8 mouse cellular contexts compared by ENCODE assay signal in genomic region chr9:58203516-58204447, GRCm38 (mm10). TPM values are rescaled to one million over a fixed set of nuclear protein-coding genes. Genes with fewer than 3 reads are reported as not detected.
DNase-seq lines count a peak whose midpoint lies in the region; ATAC-seq lines count a peak whose summit lies in the region.

Islr (minus strand) TSS chr9:58204306.
Islr2 (minus strand) TSS chr9:58204319.

- H3K27ac ChIP-seq in embryonic facial prominence, embryonic 10.5 days (replicated peaks), result peak within 1 kb of the TSS; percentile 11; the same call in 1 of the 2 replicates
- H3K27ac ChIP-seq in limb, embryonic 15.5 days, result no peak within 1 kb of the TSS
- peak within 1 kb of the TSS; percentile 86 for H3K27ac ChIP-seq in midbrain, embryonic 15.5 days
- no peak within 1 kb of the TSS for H3K27ac ChIP-seq in stomach, embryonic 15.5 days

- H3K9me3 ChIP-seq in embryonic facial prominence, embryonic 10.5 days, result no peaks in the 10 kb centered on the region
- no peaks in the 10 kb centered on the region for H3K9me3 ChIP-seq in limb, embryonic 15.5 days
- no peaks in the 10 kb centered on the region for H3K9me3 ChIP-seq in midbrain, embryonic 15.5 days
- H3K9me3 ChIP-seq in stomach, embryonic 15.5 days, result no peaks in the 10 kb centered on the region

- peaks cover 53% of the 10 kb centered on the region for H3K4me1 ChIP-seq in embryonic facial prominence, embryonic 10.5 days
- H3K4me1 ChIP-seq in limb, embryonic 15.5 days, result peaks cover 42% of the 10 kb centered on the region
- H3K4me1 ChIP-seq in midbrain, embryonic 15.5 days, result peaks cover 50% of the 10 kb centered on the region
- H3K4me1 ChIP-seq in stomach, embryonic 15.5 days, result peaks cover 37% of the 10 kb centered on the region

- WGBS in embryonic facial prominence, embryonic 10.5 days, result under 1% methylated on average over 42 of the region's 42 CpGs
- WGBS in limb, embryonic 15.5 days, result 3% methylated on average over 42 of the region's 42 CpGs
- WGBS in midbrain, embryonic 15.5 days, result 1% methylated on average over 42 of the region's 42 CpGs
- WGBS in stomach, embryonic 15.5 days, result 4% methylated on average over 42 of the region's 42 CpGs

- peak within 1 kb of the TSS; percentile 50 for H3K4me3 ChIP-seq in embryonic facial prominence, embryonic 10.5 days
- H3K4me3 ChIP-seq in limb, embryonic 15.5 days, result peak within 1 kb of the TSS; percentile 37
- H3K4me3 ChIP-seq in midbrain, embryonic 15.5 days, result peak within 1 kb of the TSS; percentile 42
- peak within 1 kb of the TSS; percentile 45 for H3K4me3 ChIP-seq in stomach, embryonic 15.5 days (replicated peaks)

- peak; percentile 33 to 47 for DNase-seq in urinary bladder, adult 18-20 months (ENCODE audit: low spot score in 2 of 2)
- no peak for DNase-seq in urinary bladder, adult 2 months (ENCODE audit: low spot score)
- DNase-seq in embryonic facial prominence, embryonic 10.5 days (ENCODE audit: low spot score), result peak; percentile 84
- DNase-seq in heart, adult 8-10 months (ENCODE audit: low spot score), result peak; percentile 66
- peak; percentile 76 for DNase-seq in kidney, adult 18-20 months

- no peaks in the 10 kb centered on the region for H3K36me3 ChIP-seq in embryonic facial prominence, embryonic 10.5 days (replicated peaks)
- no peaks in the 10 kb centered on the region for H3K36me3 ChIP-seq in limb, embryonic 15.5 days
- no peaks in the 10 kb centered on the region for H3K36me3 ChIP-seq in midbrain, embryonic 15.5 days (replicated peaks)
- H3K36me3 ChIP-seq in stomach, embryonic 15.5 days, result no peaks in the 10 kb centered on the region

- H3K4me2 ChIP-seq in limb, embryonic 15.5 days, result peak within 1 kb of the TSS; percentile 52
- peak within 1 kb of the TSS; percentile 67 for H3K4me2 ChIP-seq in midbrain, embryonic 15.5 days
- peak within 1 kb of the TSS; percentile 65 for H3K4me2 ChIP-seq in stomach, embryonic 15.5 days

- H3K27me3 ChIP-seq in embryonic facial prominence, embryonic 10.5 days (replicated peaks; ENCODE audit: low read depth, poor library complexity, severe bottlenecking), result peaks cover 86% of the 10 kb centered on the region
- H3K27me3 ChIP-seq in limb, embryonic 15.5 days, result peaks cover 59% of the 10 kb centered on the region
- H3K27me3 ChIP-seq in midbrain, embryonic 15.5 days (replicated peaks), result peaks cover 44% of the 10 kb centered on the region
- H3K27me3 ChIP-seq in stomach, embryonic 15.5 days (replicated peaks), result peaks cover 57% of the 10 kb centered on the region

- ATAC-seq in limb, embryonic 15.5 days (ENCODE audit: insufficient number of reproducible peaks, low FRiP score, low TSS enrichment, low read depth), result peak; percentile 50; the same call in 1 of the 2 replicates
- peak; percentile 71 for ATAC-seq in midbrain, embryonic 15.5 days (replicated peaks)
- peak; percentile 76 for ATAC-seq in stomach, embryonic 15.5 days (ENCODE audit: insufficient read depth, low FRiP score, low read depth)

- H3K9ac ChIP-seq in limb, embryonic 15.5 days, result no peak within 1 kb of the TSS
- H3K9ac ChIP-seq in midbrain, embryonic 15.5 days, result peak within 1 kb of the TSS; percentile 48
- no peak within 1 kb of the TSS for H3K9ac ChIP-seq in stomach, embryonic 15.5 days

RNA-seq across cellular contexts. Expression of gene Islr, which starts in this region (rescaled TPM):
- polyA plus RNA-seq in urinary bladder, adult 2 months (2012; rRNA removed), result 137 and 139 TPM in 2 replicates
- 13.8 and 18.2 TPM in 2 replicates for polyA plus RNA-seq in embryonic facial prominence, embryonic 10.5 days (2016; fragmentation: Nextera tagmentation; extraction: Ambion mirVana)
- total RNA-seq in heart, adult 8-10 months (2022), result 10 to 100 TPM; 18.0 to 21.1 (median 19.4) TPM
- 216 and 254 TPM in 2 replicates for polyA plus RNA-seq in limb, embryonic 15.5 days (2015; fragmentation: Nextera tagmentation; extraction: Ambion mirVana)
- 36.1 and 46.9 TPM in 2 replicates for polyA plus RNA-seq in midbrain, embryonic 15.5 days (2015; fragmentation: Nextera tagmentation; extraction: Ambion mirVana)
- polyA plus RNA-seq in stomach, embryonic 15.5 days (2015; fragmentation: Nextera tagmentation; extraction: Ambion mirVana), result 105 and 114 TPM in 2 replicates

RNA-seq across cellular contexts. Expression of gene Islr2, which starts in this region (rescaled TPM):
- 0.15 and 0.19 TPM in 2 replicates for polyA plus RNA-seq in urinary bladder, adult 2 months (2012; rRNA removed)
- polyA plus RNA-seq in embryonic facial prominence, embryonic 10.5 days (2016; fragmentation: Nextera tagmentation; extraction: Ambion mirVana), result 1.5 and 2.2 TPM in 2 replicates
- 1 to 10 TPM in 1 of 4 experiments, under 1 TPM in 3; 0.53 to 2.5 (median 0.73) TPM for total RNA-seq in heart, adult 8-10 months (2022)
- 0.55 and 1.5 TPM in 2 replicates for polyA plus RNA-seq in limb, embryonic 15.5 days (2015; fragmentation: Nextera tagmentation; extraction: Ambion mirVana)
- 44.4 and 55.1 TPM in 2 replicates for polyA plus RNA-seq in midbrain, embryonic 15.5 days (2015; fragmentation: Nextera tagmentation; extraction: Ambion mirVana)
- polyA plus RNA-seq in stomach, embryonic 15.5 days (2015; fragmentation: Nextera tagmentation; extraction: Ambion mirVana), result 1.5 and 1.7 TPM in 2 replicates

Comparison
In these comparisons a context has a peak if more than half of its experiments do, and no peak if none do; other contexts are left out.
1. RNA of gene Islr2 (polyA plus RNA-seq): 44.4 to 55.1 TPM in midbrain, embryonic 15.5 days; 1.5 to 2.2 TPM in embryonic facial prominence, embryonic 10.5 days, 0.55 to 1.5 TPM in limb, embryonic 15.5 days, 1.5 to 1.7 TPM in stomach, embryonic 15.5 days and 0.15 to 0.19 TPM in urinary bladder, adult 2 months; every median in the first group is over 10 times any median in the second.
2. H3K27ac ChIP-seq: peak in embryonic facial prominence, embryonic 10.5 days (single experiment) and midbrain, embryonic 15.5 days (single experiment); none in limb, embryonic 15.5 days (single experiment) and stomach, embryonic 15.5 days (single experiment).
3. Peak in every context shown above with its lines, with median percentiles within 50 percentile points of each other: H3K4me3 ChIP-seq, ATAC-seq and H3K4me2 ChIP-seq.